Mouse (Mus musculus): Measurements from ENCODE around the gene 1700034J05Rik.

GRCm38 (mm10) chr6:146960956-146961355 is 6.7 kb upstream of the 1700034J05Rik start:
- no peak for TF ChIP-seq CTCF (IDR thresholded peaks at IDR 0.05; ENCODE audit: borderline replicate concordance, insufficient read depth, low read length)
- TF ChIP-seq POLR2A (IDR thresholded peaks at IDR 0.05; ENCODE audit: low read depth, low read length), result no peak
